Mouse (Mus musculus): ENCODE measurements at regions not wholly inside any gene's neighbourhood (a gene's known extent, or its start where the extent isn't known, plus 50 kb on each side); places are given as distances from the start of the nearest gene placed in this dataset.

GRCm38 (mm10) chr9:48106441-48107167 lies 55.2 kb upstream of the Nxpe4 start:
- no peaks in the 10 kb centered on the region for H3K4me1 ChIP-seq (ENCODE audit: insufficient read depth)
- TF ChIP-seq CTCF (IDR thresholded peaks at IDR 0.05; ENCODE audit: low read depth): no peak
- no peak for TF ChIP-seq EP300 (IDR thresholded peaks at IDR 0.05; ENCODE audit: low read depth)
- no peaks in the 10 kb centered on the region for H3K36me3 ChIP-seq (replicated peaks; ENCODE audit: insufficient read depth, low read length)
- no peak overlapping the region for H3K27ac ChIP-seq (ENCODE audit: low read depth)
- H3K9me3 ChIP-seq (ENCODE audit: low read length): no peaks in the 10 kb centered on the region
- 41% methylated on average over 2 of the region's 2 CpGs for WGBS (ENCODE audit: insufficient replicate concordance)
- H3K9ac ChIP-seq (replicated peaks): no peak overlapping the region
- no peak for ATAC-seq
- H3K27me3 ChIP-seq (ENCODE audit: insufficient read depth, low read length): no peaks in the 10 kb centered on the region
- H3K4me2 ChIP-seq (ENCODE audit: low read depth, low read length): no peak overlapping the region
- H3K4me3 ChIP-seq (ENCODE audit: low read depth, low read length): no peak overlapping the region
- DNase-seq: no peak

GRCm38 (mm10) chr9:48108994-48109619 lies 52.7 kb upstream of the Nxpe4 start:
- H3K4me2 ChIP-seq (ENCODE audit: low read depth, low read length): no peak overlapping the region
- H3K27ac ChIP-seq (ENCODE audit: low read depth): no peak overlapping the region
- no peaks in the 10 kb centered on the region for H3K9me3 ChIP-seq (ENCODE audit: low read length)
- TF ChIP-seq EP300 (IDR thresholded peaks at IDR 0.05; ENCODE audit: low read depth): no peak
- TF ChIP-seq CTCF (IDR thresholded peaks at IDR 0.05; ENCODE audit: low read depth): no peak
- ATAC-seq (no peak), DNase-seq (no peak)
- no peak overlapping the region for H3K9ac ChIP-seq (replicated peaks)
- WGBS (ENCODE audit: insufficient replicate concordance): 57% methylated on average over 7 of the region's 7 CpGs
- no peaks in the 10 kb centered on the region for H3K27me3 ChIP-seq (ENCODE audit: insufficient read depth, low read length)
- H3K4me3 ChIP-seq (ENCODE audit: low read depth, low read length): no peak overlapping the region
- H3K36me3 ChIP-seq (replicated peaks; ENCODE audit: insufficient read depth, low read length): no peaks in the 10 kb centered on the region
- no peaks in the 10 kb centered on the region for H3K4me1 ChIP-seq (ENCODE audit: insufficient read depth)

GRCm38 (mm10) chr9:48111316-48111890 lies 50.4 kb upstream of the Nxpe4 start:
- WGBS (ENCODE audit: insufficient replicate concordance): 59% methylated on average over 8 of the region's 8 CpGs

More at GRCm38 (mm10) chr9:48111316-48111890, 50.4 kb upstream of the Nxpe4 start:
- Histone ChIP-seq H3K36me3 (replicated peaks; ENCODE audit: insufficient read depth, low read length) (no peaks in the 10 kb centered on the region), H3K27me3 (ENCODE audit: insufficient read depth, low read length) (no peaks in the 10 kb centered on the region), H3K4me2 (ENCODE audit: low read depth, low read length) (no peak overlapping the region), H3K4me1 (ENCODE audit: insufficient read depth) (no peaks in the 10 kb centered on the region), H3K27ac (ENCODE audit: low read depth) (no peak overlapping the region), H3K4me3 (ENCODE audit: low read depth, low read length) (no peak overlapping the region), H3K9ac (replicated peaks) (no peak overlapping the region), H3K9me3 (ENCODE audit: low read length) (no peaks in the 10 kb centered on the region)
- ATAC-seq: no peak
- no peak for TF ChIP-seq EP300 (IDR thresholded peaks at IDR 0.05; ENCODE audit: low read depth)
- no peak for TF ChIP-seq CTCF (IDR thresholded peaks at IDR 0.05; ENCODE audit: low read depth)
- DNase-seq: no peak

All from liver, postnatal 0 days (tissue).